Mouse (Mus musculus): ENCODE measurements at regions not wholly inside any gene's neighbourhood (a gene's known extent, or its start where the extent isn't known, plus 50 kb on each side); places are given as distances from the start of the nearest gene placed in this dataset.

- DNase-seq (ENCODE audit: low spot score) = no peak
These were observed 288.5 kb upstream of the 4930412O13Rik start for GRCm38 (mm10) chr2:9592531-9592930.

GRCm38 (mm10) chr2:9593931-9594330 lies 287.1 kb upstream of the 4930412O13Rik start:
- peak; percentile 8 for DNase-seq (ENCODE audit: low spot score)

- DNase-seq (ENCODE audit: low spot score) = no peak
These were observed 285.7 kb upstream of the 4930412O13Rik start for GRCm38 (mm10) chr2:9595236-9595850.

- no peak for DNase-seq (ENCODE audit: low spot score)
These were observed 284.9 kb upstream of the 4930412O13Rik start for GRCm38 (mm10) chr2:9596135-9596534.

- DNase-seq (ENCODE audit: low spot score) = no peak
These were observed 276.1 kb upstream of the 4930412O13Rik start for GRCm38 (mm10) chr2:9604984-9605383.

- no peak for DNase-seq (ENCODE audit: low spot score)
These were observed 273.5 kb upstream of the 4930412O13Rik start for GRCm38 (mm10) chr2:9607547-9607946.

GRCm38 (mm10) chr2:9614415-9614814 lies 266.6 kb upstream of the 4930412O13Rik start:
- no peak for DNase-seq (ENCODE audit: low spot score)

- DNase-seq (ENCODE audit: low spot score) = no peak
These were observed 264.8 kb upstream of the 4930412O13Rik start for GRCm38 (mm10) chr2:9616292-9616691.

GRCm38 (mm10) chr2:9620303-9621244 lies 260.5 kb upstream of the 4930412O13Rik start:
- DNase-seq (ENCODE audit: low spot score) = peak; percentile 85

GRCm38 (mm10) chr2:9623702-9624101 lies 257.4 kb upstream of the 4930412O13Rik start:
- DNase-seq (ENCODE audit: low spot score) = no peak

- no peak for DNase-seq (ENCODE audit: low spot score)
These were observed 253.0 kb upstream of the 4930412O13Rik start for GRCm38 (mm10) chr2:9628026-9628425.

- DNase-seq (ENCODE audit: low spot score) = no peak
These were observed 248.2 kb upstream of the 4930412O13Rik start for GRCm38 (mm10) chr2:9632719-9633446.

- peak; percentile 30 for DNase-seq (ENCODE audit: low spot score)
These were observed 241.8 kb upstream of the 4930412O13Rik start for GRCm38 (mm10) chr2:9639262-9639661.

- no peak for DNase-seq (ENCODE audit: low spot score)
These were observed 239.4 kb upstream of the 4930412O13Rik start for GRCm38 (mm10) chr2:9641629-9642028.

GRCm38 (mm10) chr2:9642411-9642810 lies 238.6 kb upstream of the 4930412O13Rik start:
- DNase-seq (ENCODE audit: low spot score) = no peak

- no peak for DNase-seq (ENCODE audit: low spot score)
These were observed 234.6 kb upstream of the 4930412O13Rik start for GRCm38 (mm10) chr2:9646466-9646865.

- no peak for DNase-seq (ENCODE audit: low spot score)
These were observed 234.1 kb upstream of the 4930412O13Rik start for GRCm38 (mm10) chr2:9646963-9647362.

GRCm38 (mm10) chr2:9650082-9650481 lies 231.0 kb upstream of the 4930412O13Rik start:
- no peak for DNase-seq (ENCODE audit: low spot score)

- DNase-seq (ENCODE audit: low spot score) = no peak
These were observed 222.2 kb upstream of the 4930412O13Rik start for GRCm38 (mm10) chr2:9658880-9659279.

GRCm38 (mm10) chr2:9669621-9670020 lies 211.4 kb upstream of the 4930412O13Rik start:
- DNase-seq (ENCODE audit: low spot score) = no peak

- no peak for DNase-seq (ENCODE audit: low spot score)
These were observed 199.3 kb upstream of the 4930412O13Rik start for GRCm38 (mm10) chr2:9681691-9682152.

GRCm38 (mm10) chr2:9683673-9684210 lies 197.3 kb upstream of the 4930412O13Rik start:
- no peak for DNase-seq (ENCODE audit: low spot score)

Data from MN1 (cell line).